ENCODE assay signal across 8 mouse cellular contexts in genomic region chr4:45341226-45341625, GRCm38 (mm10). TPM values are rescaled to one million over a fixed set of nuclear protein-coding genes. Genes with fewer than 3 reads are reported as not detected.
DNase-seq lines count a peak whose midpoint lies in the region; ATAC-seq and TF ChIP-seq lines count a peak whose summit lies in the region.

No protein-coding gene starts in this region.

- intact Hi-C loops in gastrocnemius, adult 2 months (cut with DNase I), result no loop called here
- intact Hi-C loops in gastrocnemius, postnatal 36 days (cut with DNase I), result loop anchor here (5.0 kb wide), 1 partner anchor 61 kb away; no protein-coding TSS in a partner anchor

- no peak for ATAC-seq in forebrain, embryonic 14.5 days
- no peak for ATAC-seq in liver, embryonic 12.5 days
- ATAC-seq in erythroid progenitor cell, adult 5-6 weeks (replicated peaks; ENCODE audit: low FRiP score, poor library complexity, severe bottlenecking), result no peak

- 0 out of 2 replicates have a peak, but pooled peaks cover 8% of the 10 kb centered on the region for H3K36me3 ChIP-seq in E14TG2a.4 (ENCODE audit: insufficient read depth, low read length)
- H3K36me3 ChIP-seq in forebrain, embryonic 14.5 days (ENCODE audit: control insufficient read depth, insufficient read depth, low read length), result 0 out of 2 replicates have a peak, but pooled peaks cover 1% of the 10 kb centered on the region
- peaks cover 21% of the 10 kb centered on the region for H3K36me3 ChIP-seq in liver, embryonic 12.5 days

- peaks cover 19% of the 10 kb centered on the region for H3K4me1 ChIP-seq in E14TG2a.4 (replicated peaks; ENCODE audit: low read depth, low read length)
- H3K4me1 ChIP-seq in forebrain, embryonic 14.5 days (ENCODE audit: control insufficient read depth, insufficient read depth, low read length), result peaks cover 14% of the 10 kb centered on the region
- peaks cover 19% of the 10 kb centered on the region for H3K4me1 ChIP-seq in liver, embryonic 12.5 days

- no peak for TF ChIP-seq CTCF in gastrocnemius, adult 2 months (IDR thresholded peaks at IDR 0.05)
- TF ChIP-seq CTCF in E14TG2a.4 (conservative IDR thresholded peaks at IDR 0.05; ENCODE audit: low read length), result no peak

- H3K27ac ChIP-seq in gastrocnemius, adult 2 months, result peak overlapping the region; percentile 96
- peak overlapping the region; percentile 92 for H3K27ac ChIP-seq in forebrain, embryonic 14.5 days (ENCODE audit: low read depth, low read length)
- no peak overlapping the region for H3K27ac ChIP-seq in liver, embryonic 12.5 days

- H3K9me3 ChIP-seq in E14TG2a.4 (ENCODE audit: low read length), result no peaks in the 10 kb centered on the region
- H3K9me3 ChIP-seq in forebrain, embryonic 14.5 days (replicated peaks; ENCODE audit: control insufficient read depth, low read length), result no peaks in the 10 kb centered on the region
- no peaks in the 10 kb centered on the region for H3K9me3 ChIP-seq in liver, embryonic 12.5 days (replicated peaks)

- peak overlapping the region; percentile 93; the same call in 1 of the 2 replicates for H3K9ac ChIP-seq in forebrain, embryonic 14.5 days (ENCODE audit: low read length)
- H3K9ac ChIP-seq in liver, embryonic 12.5 days, result peak overlapping the region; percentile 97

- peak overlapping the region; percentile 89 for H3K4me3 ChIP-seq in gastrocnemius, adult 2 months
- H3K4me3 ChIP-seq in E14TG2a.4 (replicated peaks; ENCODE audit: low read length), result peak overlapping the region; percentile 92
- peak overlapping the region; percentile 93; the same call in 1 of the 2 replicates for H3K4me3 ChIP-seq in forebrain, embryonic 14.5 days (ENCODE audit: low read depth, low read length)
- H3K4me3 ChIP-seq in liver, embryonic 12.5 days, result peak overlapping the region; percentile 87; the same call in 1 of the 2 replicates

- DNase-seq in gastrocnemius, adult 2 months, result no peak
- DNase-seq in gastrocnemius, postnatal 36 days, result no peak
- no peak for DNase-seq in forebrain, embryonic 14.5 days (ENCODE audit: low spot score)
- no peak for DNase-seq in layer of hippocampus, adult 11-12 months (ENCODE audit: low spot score)
- DNase-seq in spleen, adult 18-20 months, result no peak

- peak overlapping the region; percentile 90 for H3K4me2 ChIP-seq in forebrain, embryonic 14.5 days (ENCODE audit: low read length)
- peak overlapping the region; percentile 82 for H3K4me2 ChIP-seq in liver, embryonic 12.5 days

- 55% methylated on average over 9 of the region's 9 CpGs for WGBS in forebrain, embryonic 14.5 days
- 57% methylated on average over 9 of the region's 9 CpGs for WGBS in liver, embryonic 12.5 days (ENCODE audit: insufficient replicate concordance)

- peaks cover 4% of the 10 kb centered on the region; the same call in 1 of the 2 replicates for H3K27me3 ChIP-seq in E14TG2a.4 (ENCODE audit: insufficient read depth, low read length)
- H3K27me3 ChIP-seq in forebrain, embryonic 14.5 days (replicated peaks; ENCODE audit: control insufficient read depth, insufficient read depth, low read length), result no peaks in the 10 kb centered on the region
- H3K27me3 ChIP-seq in liver, embryonic 12.5 days (replicated peaks), result no peaks in the 10 kb centered on the region

RNA-seq across cellular contexts. Expression of gene Dcaf10, which starts 0.7 kb away (rescaled TPM):
- total RNA-seq in gastrocnemius, adult 2 months (2021), result 10 to 100 TPM in 1 of 2 experiments, 1 to 10 TPM in 1; 7.5 to 10.9 TPM
- total RNA-seq in gastrocnemius, postnatal 36 days (2021), result 1 to 10 TPM; 8.8 to 9.0 TPM
- 8.5 and 8.8 TPM in 2 replicates for polyA plus RNA-seq in forebrain, embryonic 14.5 days (2014; fragmentation: Nextera tagmentation; extraction: Ambion mirVana)
- 11.4 and 11.6 TPM in 2 replicates for polyA plus RNA-seq in liver, embryonic 12.5 days (2016; fragmentation: Nextera tagmentation; extraction: Ambion mirVana)
- total RNA-seq in erythroid progenitor cell, adult 5-6 weeks (2015; ENCODE audit: low replicate concordance), result 13.3 and 16.8 TPM in 2 replicates
- 17.8 and 25.5 TPM in 2 replicates for total RNA-seq in erythroid progenitor cell, adult 5-6 weeks (2017; ENCODE audit: low replicate concordance)

RNA-seq across cellular contexts. Expression of gene Exosc3, which starts 1.3 kb away (rescaled TPM):
- total RNA-seq in gastrocnemius, adult 2 months (2021), result 10 to 100 TPM; 11.2 to 16.3 TPM
- 10 to 100 TPM in 1 of 2 experiments, 1 to 10 TPM in 1; 7.4 to 10.3 TPM for total RNA-seq in gastrocnemius, postnatal 36 days (2021)
- polyA plus RNA-seq in forebrain, embryonic 14.5 days (2014; fragmentation: Nextera tagmentation; extraction: Ambion mirVana), result 44.5 and 52.4 TPM in 2 replicates
- 90.7 and 92.0 TPM in 2 replicates for polyA plus RNA-seq in liver, embryonic 12.5 days (2016; fragmentation: Nextera tagmentation; extraction: Ambion mirVana)
- total RNA-seq in erythroid progenitor cell, adult 5-6 weeks (2015; ENCODE audit: low replicate concordance), result 27.0 and 44.0 TPM in 2 replicates
- 31.3 and 47.4 TPM in 2 replicates for total RNA-seq in erythroid progenitor cell, adult 5-6 weeks (2017; ENCODE audit: low replicate concordance)

RNA-seq across cellular contexts. Expression of gene Trmt10b, which starts 44.3 kb away (rescaled TPM):
- total RNA-seq in gastrocnemius, adult 2 months (2021), result 1 to 10 TPM; 4.1 to 6.1 TPM
- 1 to 10 TPM; 4.0 to 5.4 TPM for total RNA-seq in gastrocnemius, postnatal 36 days (2021)
- 23.9 and 25.6 TPM in 2 replicates for polyA plus RNA-seq in forebrain, embryonic 14.5 days (2014; fragmentation: Nextera tagmentation; extraction: Ambion mirVana)
- 8.7 and 8.8 TPM in 2 replicates for polyA plus RNA-seq in liver, embryonic 12.5 days (2016; fragmentation: Nextera tagmentation; extraction: Ambion mirVana)
- 11.7 TPM in 1 of 2 replicates, not detected in the other for total RNA-seq in erythroid progenitor cell, adult 5-6 weeks (2015; ENCODE audit: low replicate concordance)
- 0.23 and 3.3 TPM in 2 replicates for total RNA-seq in erythroid progenitor cell, adult 5-6 weeks (2017; ENCODE audit: low replicate concordance)
